Mouse (Mus musculus) hindbrain, embryonic 14.5 days (tissue): ENCODE measurements around the gene Vti1b. TPM values are rescaled to one million over a fixed set of nuclear protein-coding genes. Genes with fewer than 3 reads are reported as not detected.

Source experiments
- ATAC-seq: fragments of 200-750 bp; cut with Nextera tagmentation; 2 replicates; pipeline ENCODE4 v1.8.0; 2017; ENCODE audit warnings: moderate number of reproducible peaks, mild to moderate bottlenecking, moderate TSS enrichment, moderate library complexity; ENCODE audit not compliant: low FRiP score
- DNase-seq: peaks from one replicate; pipeline ENCODE4 v3.0.0-alpha.2; 2015; ENCODE audit warnings: low spot score
- H3K27ac ChIP-seq: fragments of 300-500 bp; sonication (generic); 2 replicates; pipeline ENCODE4 v1.5.1; 2014; ENCODE audit warnings: mild to moderate bottlenecking, moderate library complexity
- H3K27me3 ChIP-seq: fragments of 300-500 bp; sonication (generic); 2 replicates; pipeline ENCODE4 v1.6.1; 2014; ENCODE audit warnings: mild to moderate bottlenecking, low read length, mixed read lengths; ENCODE audit not compliant: control insufficient read depth, insufficient read depth
- H3K36me3 ChIP-seq: fragments of 300-500 bp; sonication (generic); replicated peaks from 2 replicates; pipeline ENCODE4 v1.6.1; 2014; ENCODE audit not compliant: control insufficient read depth, insufficient read depth
- H3K4me1 ChIP-seq: fragments of 300-500 bp; sonication (generic); replicated peaks from 2 replicates; pipeline ENCODE4 v1.6.1; 2014; ENCODE audit warnings: antibody characterized with exemption, low read length, mixed read lengths; ENCODE audit not compliant: control insufficient read depth, insufficient read depth
- H3K4me2 ChIP-seq: fragments of 300-500 bp; sonication (generic); replicated peaks from 2 replicates; pipeline ENCODE4 v1.6.1; 2014; ENCODE audit warnings: mild to moderate bottlenecking, moderate library complexity
- H3K4me3 ChIP-seq: fragments of 300-500 bp; sonication (generic); replicated peaks from 2 replicates; pipeline ENCODE4 v1.5.1; 2014; ENCODE audit warnings: mild to moderate bottlenecking, low read length
- H3K9ac ChIP-seq: fragments of 300-500 bp; sonication (generic); 2 replicates; pipeline ENCODE4 v1.6.1; 2014
- H3K9me3 ChIP-seq: fragments of 300-500 bp; sonication (generic); 2 replicates; pipeline ENCODE4 v1.6.1; 2016; ENCODE audit warnings: low read length; ENCODE audit not compliant: control insufficient read depth
- WGBS: fragments of 180-500 bp; shearing (Covaris S2); extraction: QIAGEN DNeasy Blood & Tissue Kit; methylation state at CpG from one replicate; pipeline ENCODE4 v1.1.7; 2014; 5-methylcytosine and 5-hydroxymethylcytosine counted together
- polyA plus RNA-seq: library from polyadenylated mRNA; unstranded; fragments of >200 nt; fragmentation: Nextera tagmentation; extraction: Ambion mirVana; gene quantifications from 2 replicates; pipeline ENCODE4 v1.2.1, GENCODE M21; 2014

Vti1b gene
- 189 and 190 TPM in 2 replicates for polyA plus RNA-seq

GRCm38 (mm10) chr12:79172019-79172941 is at the start of gene Vti1b:
TSS of gene Vti1b (minus strand) at chr12:79172667.
- H3K4me2 ChIP-seq: peak within 1 kb of the TSS; percentile 59
- H3K9me3 ChIP-seq: no peaks in the 10 kb centered on the region
- ATAC-seq (peak; percentile 98), DNase-seq (peak; percentile 86)
- no peaks in the 10 kb centered on the region for H3K27me3 ChIP-seq
- H3K4me3 ChIP-seq: peak within 1 kb of the TSS; percentile 91
- H3K36me3 ChIP-seq: peaks cover 24% of the 10 kb centered on the region
- WGBS: under 1% methylated on average over 72 of the region's 73 CpGs
- peak within 1 kb of the TSS; percentile 87 for H3K9ac ChIP-seq
- peaks cover 13% of the 10 kb centered on the region for H3K4me1 ChIP-seq
- peak within 1 kb of the TSS; percentile 97 for H3K27ac ChIP-seq

- H3K4me3 ChIP-seq: no peak overlapping the region
- WGBS: 67% methylated on average over 5 of the region's 5 CpGs
- DNase-seq (no peak), ATAC-seq (no peak)
- no peaks in the 10 kb centered on the region for H3K4me1 ChIP-seq
- no peaks in the 10 kb centered on the region for H3K9me3 ChIP-seq
- H3K36me3 ChIP-seq: no peaks in the 10 kb centered on the region
- no peak overlapping the region for H3K27ac ChIP-seq
- H3K4me2 ChIP-seq: no peak overlapping the region
- no peak overlapping the region for H3K9ac ChIP-seq
- H3K27me3 ChIP-seq: no peaks in the 10 kb centered on the region
Observed at GRCm38 (mm10) chr12:79217511-79217910, 45.0 kb upstream of the Vti1b start.

- Histone ChIP-seq H3K27ac (no peak overlapping the region), H3K9ac (no peak overlapping the region), H3K4me2 (no peak overlapping the region), H3K4me3 (no peak overlapping the region), H3K36me3 (no peaks in the 10 kb centered on the region), H3K4me1 (no peaks in the 10 kb centered on the region), H3K27me3 (no peaks in the 10 kb centered on the region), H3K9me3 (no peaks in the 10 kb centered on the region)
- ATAC-seq (no peak), DNase-seq (no peak)
- WGBS: 93% methylated on average over 8 of the region's 8 CpGs
Observed at GRCm38 (mm10) chr12:79211447-79211846, 39.0 kb upstream of the Vti1b start.

- peak within 1 kb of the TSS; percentile 20 for H3K4me3 ChIP-seq
- peak within 1 kb of the TSS; percentile 3; the same call in 1 of the 2 replicates for H3K9ac ChIP-seq
- DNase-seq: peak; percentile 38
- WGBS: 4% methylated on average over 13 of the region's 13 CpGs
- no peaks in the 10 kb centered on the region for H3K9me3 ChIP-seq
- H3K4me2 ChIP-seq: peak within 1 kb of the TSS; percentile 48
- H3K27ac ChIP-seq: no peak within 1 kb of the TSS
- no peaks in the 10 kb centered on the region for H3K4me1 ChIP-seq
- no peaks in the 10 kb centered on the region for H3K36me3 ChIP-seq
- H3K27me3 ChIP-seq: no peaks in the 10 kb centered on the region
- no peak; the same call in 1 of the 2 replicates for ATAC-seq
Observed at GRCm38 (mm10) chr12:79208703-79209464, 36.4 kb upstream of the Vti1b start, which contains the start of gene Rdh12. TSS of gene Rdh12 (plus strand) at chr12:79208914.

- H3K4me1 ChIP-seq: no peaks in the 10 kb centered on the region
- no peak for ATAC-seq
- no peaks in the 10 kb centered on the region for H3K27me3 ChIP-seq
- DNase-seq: no peak
- WGBS: 83% methylated on average over 3 of the region's 3 CpGs
- no peak overlapping the region for H3K4me2 ChIP-seq
- H3K4me3 ChIP-seq: no peak overlapping the region
- no peaks in the 10 kb centered on the region for H3K9me3 ChIP-seq
- H3K36me3 ChIP-seq: no peaks in the 10 kb centered on the region
- H3K27ac ChIP-seq: no peak overlapping the region
- no peak overlapping the region for H3K9ac ChIP-seq
Observed at GRCm38 (mm10) chr12:79201882-79202281, 29.4 kb upstream of the Vti1b start.

GRCm38 (mm10) chr12:79197105-79197504 is 24.6 kb upstream of the Vti1b start:
- no peak overlapping the region for H3K27ac ChIP-seq
- H3K9me3 ChIP-seq: no peaks in the 10 kb centered on the region
- no peak for DNase-seq
- H3K27me3 ChIP-seq: no peaks in the 10 kb centered on the region
- H3K4me2 ChIP-seq: no peak overlapping the region
- H3K4me3 ChIP-seq: no peak overlapping the region
- H3K36me3 ChIP-seq: no peaks in the 10 kb centered on the region
- H3K4me1 ChIP-seq: no peaks in the 10 kb centered on the region
- no peak for ATAC-seq
- no peak overlapping the region for H3K9ac ChIP-seq
- WGBS: 90% methylated on average over 5 of the region's 5 CpGs

- DNase-seq: peak; percentile 71
- 13% methylated on average over 3 of the region's 3 CpGs for WGBS
Observed at GRCm38 (mm10) chr12:79193441-79193840, 21.0 kb upstream of the Vti1b start.

GRCm38 (mm10) chr12:79192193-79192592 is 19.7 kb upstream of the Vti1b start, which contains the start of gene Rdh11:
TSS of gene Rdh11 (minus strand) at chr12:79192293.
- WGBS: 61% methylated on average over 6 of the region's 6 CpGs
- H3K4me3 ChIP-seq: peak within 1 kb of the TSS; percentile 48
- peaks cover 10% of the 10 kb centered on the region for H3K36me3 ChIP-seq
- DNase-seq: no peak
- no peaks in the 10 kb centered on the region for H3K27me3 ChIP-seq
- peak within 1 kb of the TSS; percentile 78 for H3K27ac ChIP-seq
- H3K4me2 ChIP-seq: peak within 1 kb of the TSS; percentile 80
- no peak for ATAC-seq
- peaks cover 15% of the 10 kb centered on the region for H3K4me1 ChIP-seq
- H3K9me3 ChIP-seq: no peaks in the 10 kb centered on the region
- H3K9ac ChIP-seq: peak within 1 kb of the TSS; percentile 58

More at GRCm38 (mm10) chr12:79193441-79193840, 21.0 kb upstream of the Vti1b start:
- no peak overlapping the region for H3K27ac ChIP-seq
- no peaks in the 10 kb centered on the region for H3K9me3 ChIP-seq
- no peaks in the 10 kb centered on the region for H3K27me3 ChIP-seq
- peaks cover 15% of the 10 kb centered on the region for H3K4me1 ChIP-seq
- ATAC-seq: no peak
- H3K4me2 ChIP-seq: no peak overlapping the region
- H3K4me3 ChIP-seq: no peak overlapping the region
- H3K9ac ChIP-seq: no peak overlapping the region
- H3K36me3 ChIP-seq: no peaks in the 10 kb centered on the region

- Histone ChIP-seq H3K4me1 (peaks cover 15% of the 10 kb centered on the region), H3K27me3 (no peaks in the 10 kb centered on the region), H3K9me3 (no peaks in the 10 kb centered on the region), H3K4me3 (peak overlapping the region; percentile 48), H3K4me2 (peak overlapping the region; percentile 80), H3K9ac (peak overlapping the region; percentile 58), H3K27ac (peak overlapping the region; percentile 78; the same call in 1 of the 2 replicates), H3K36me3 (peaks cover 15% of the 10 kb centered on the region)
- DNase-seq (peak; percentile 84), ATAC-seq (peak; percentile 85)
- WGBS: 5% methylated on average over 14 of the region's 14 CpGs
Observed at GRCm38 (mm10) chr12:79191701-79192100, 19.2 kb upstream of the Vti1b start.
